Mouse (Mus musculus): ENCODE results near the gene C130050O18Rik. TPM values are rescaled to one million over a fixed set of nuclear protein-coding genes. Genes with fewer than 3 reads are reported as not detected.

The C130050O18Rik gene
- total and polyA plus RNA-seq, 3 experiments: 0.12 to 0.21 TPM; not detected in 1

- Histone ChIP-seq H3K4me1 (ENCODE audit: control insufficient read depth in 1 of 2, insufficient read depth in 2 of 2, low read length in 2 of 2) (peaks cover 0 to 5% of the 10 kb centered on the region in 2 experiments; a peak in 2 of 4 replicates), H3K9ac (ENCODE audit: control insufficient read depth, low read depth, low read length, poor library complexity, severe bottlenecking) (no peak overlapping the region), H3K9me3 (replicated peaks; ENCODE audit: insufficient read depth, low read length) (no peaks in the 10 kb centered on the region), H3K27me3 (ENCODE audit: control insufficient read depth in 1 of 2, insufficient read depth in 2 of 2, low read length in 2 of 2) (no peaks in the 10 kb centered on the region), H3K36me3 (ENCODE audit: control insufficient read depth in 1 of 2, insufficient read depth in 2 of 2, low read length in 2 of 2) (no peaks in the 10 kb centered on the region; a peak in 1 of 4 replicates), H3K27ac (ENCODE audit: control insufficient read depth, low read depth, low read length) (no peak overlapping the region), H3K4me3 (ENCODE audit: control insufficient read depth in 1 of 2, insufficient read depth in 1 of 2, low read depth in 2 of 2, low read length in 2 of 2) (no peak overlapping the region), H3K79me2 (ENCODE audit: control insufficient read depth, insufficient read depth, low read length, poor library complexity) (peaks cover 2% of the 10 kb centered on the region; the same call in 1 of the 2 replicates)
- DNase-seq (ENCODE audit: low read depth, low spot score): no peak
- TF ChIP-seq TAL1 (IDR thresholded peaks at IDR 0.05; ENCODE audit: low read length) (no peak), NELFE (IDR thresholded peaks at IDR 0.05; ENCODE audit: low read depth, low read length) (no peak), USF1 (IDR thresholded peaks at IDR 0.05; ENCODE audit: low read depth, low read length) (no peak), SMC3 (IDR thresholded peaks at IDR 0.05; ENCODE audit: low read depth, low read length) (no peak), CTCF (IDR thresholded peaks at IDR 0.05 in 2 of 3, conservative IDR thresholded peaks at IDR 0.05 in 1 of 3; ENCODE audit: control insufficient read depth in 1 of 3, insufficient read depth in 1 of 3, low read depth in 2 of 3, low read length in 3 of 3, poor library complexity in 1 of 3, severe bottlenecking in 1 of 3) (no peak), RCOR1 (IDR thresholded peaks at IDR 0.05; ENCODE audit: low read depth, low read length) (no peak), MAZ (IDR thresholded peaks at IDR 0.05; ENCODE audit: low read depth, low read length) (no peak), POLR2AphosphoS5 (IDR thresholded peaks at IDR 0.05; ENCODE audit: borderline replicate concordance, low read depth, low read length) (no peak), MYC (IDR thresholded peaks at IDR 0.05; ENCODE audit: low read depth, low read length) (no peak), MAFK (IDR thresholded peaks at IDR 0.05; ENCODE audit: borderline replicate concordance, low read depth, low read length) (no peak), SIN3A (IDR thresholded peaks at IDR 0.05; ENCODE audit: low read length) (no peak), ETS1 (IDR thresholded peaks at IDR 0.05; ENCODE audit: low read depth, low read length) (no peak), ZMIZ1 (IDR thresholded peaks at IDR 0.05; ENCODE audit: low read depth, low read length) (no peak), E2F4 (IDR thresholded peaks at IDR 0.05; ENCODE audit: borderline replicate concordance, low read depth, low read length) (no peak), BHLHE40 (IDR thresholded peaks at IDR 0.05; ENCODE audit: borderline replicate concordance, low read depth, low read length) (no peak), TBP (IDR thresholded peaks at IDR 0.05; ENCODE audit: low read depth, low read length) (no peak)
These were observed 36.3 kb upstream of the C130050O18Rik start for GRCm38 (mm10) chr5:139368638-139369320.

- no peak for DNase-seq (ENCODE audit: low read depth, low spot score)
- H3K27ac ChIP-seq (ENCODE audit: control insufficient read depth, low read depth, low read length): no peak overlapping the region
- no peak overlapping the region for H3K9ac ChIP-seq (ENCODE audit: control insufficient read depth, low read depth, low read length, poor library complexity, severe bottlenecking)
- H3K4me1 ChIP-seq (ENCODE audit: control insufficient read depth in 1 of 2, insufficient read depth in 2 of 2, low read length in 2 of 2): peaks cover 0 to 5% of the 10 kb centered on the region in 2 experiments; a peak in 2 of 4 replicates
- peaks cover 2% of the 10 kb centered on the region; the same call in 1 of the 2 replicates for H3K79me2 ChIP-seq (ENCODE audit: control insufficient read depth, insufficient read depth, low read length, poor library complexity)
- no peaks in the 10 kb centered on the region for H3K9me3 ChIP-seq (replicated peaks; ENCODE audit: insufficient read depth, low read length)
- H3K27me3 ChIP-seq (ENCODE audit: control insufficient read depth in 1 of 2, insufficient read depth in 2 of 2, low read length in 2 of 2): no peaks in the 10 kb centered on the region
- TF ChIP-seq MAZ (IDR thresholded peaks at IDR 0.05; ENCODE audit: low read depth, low read length): no peak
- TF ChIP-seq JUND (IDR thresholded peaks at IDR 0.05; ENCODE audit: low read depth, low read length): no peak
- no peak for TF ChIP-seq GATA1 (IDR thresholded peaks at IDR 0.05; ENCODE audit: low read depth, low read length)
- TF ChIP-seq MAX (IDR thresholded peaks at IDR 0.05; ENCODE audit: low read length): no peak
- TF ChIP-seq ZC3H11A (IDR thresholded peaks at IDR 0.05; ENCODE audit: low read depth, low read length): no peak
- TF ChIP-seq KAT2A (conservative IDR thresholded peaks at IDR 0.05; ENCODE audit: low read depth, low read length): no peak
- TF ChIP-seq GABPA (IDR thresholded peaks at IDR 0.05; ENCODE audit: low read depth, low read length): no peak
- TF ChIP-seq MYC (IDR thresholded peaks at IDR 0.05; ENCODE audit: low read depth, low read length): no peak
- no peak for TF ChIP-seq CHD2 (IDR thresholded peaks at IDR 0.05; ENCODE audit: low read length)
- TF ChIP-seq MAFK (IDR thresholded peaks at IDR 0.05; ENCODE audit: borderline replicate concordance, low read depth, low read length): no peak
- TF ChIP-seq TBP (IDR thresholded peaks at IDR 0.05; ENCODE audit: low read depth, low read length): no peak
- no peak for TF ChIP-seq CHD1 (IDR thresholded peaks at IDR 0.05; ENCODE audit: low read depth, low read length)
- no peak for TF ChIP-seq POLR2AphosphoS5 (IDR thresholded peaks at IDR 0.05; ENCODE audit: borderline replicate concordance, low read depth, low read length)
- TF ChIP-seq RAD21 (IDR thresholded peaks at IDR 0.05; ENCODE audit: low read depth, low read length): no peak
- TF ChIP-seq POLR2A (IDR thresholded peaks at IDR 0.05; ENCODE audit: control insufficient read depth in 1 of 2, insufficient read depth in 1 of 2, low read depth in 1 of 2, low read length in 2 of 2, poor library complexity in 1 of 2): no peak
- H3K36me3 ChIP-seq (ENCODE audit: control insufficient read depth in 1 of 2, insufficient read depth in 2 of 2, low read length in 2 of 2): no peaks in the 10 kb centered on the region; a peak in 1 of 4 replicates
- H3K4me3 ChIP-seq (ENCODE audit: control insufficient read depth in 1 of 2, insufficient read depth in 1 of 2, low read depth in 2 of 2, low read length in 2 of 2): no peak overlapping the region
These were observed 34.7 kb upstream of the C130050O18Rik start for GRCm38 (mm10) chr5:139370336-139370735.
